Mouse (Mus musculus): ENCODE measurements at regions not wholly inside any gene's neighbourhood (a gene's known extent, or its start where the extent isn't known, plus 50 kb on each side); places are given as distances from the start of the nearest gene placed in this dataset.

GRCm38 (mm10) chr11:38886466-38886865 lies 1650.7 kb upstream of the Tenm2 start:
- DNase-seq (ENCODE audit: low read depth, low spot score): no peak

- DNase-seq (ENCODE audit: low read depth, low spot score): peak; percentile 80
Measured at GRCm38 (mm10) chr11:38861622-38862345, 1626.0 kb upstream of the Tenm2 start.

- DNase-seq (ENCODE audit: low read depth, low spot score): no peak
Measured at GRCm38 (mm10) chr11:38856645-38857044, 1620.9 kb upstream of the Tenm2 start.

GRCm38 (mm10) chr11:38829148-38829547 lies 1593.4 kb upstream of the Tenm2 start:
- DNase-seq (ENCODE audit: low read depth, low spot score): no peak

- DNase-seq (ENCODE audit: low read depth, low spot score): no peak
Measured at GRCm38 (mm10) chr11:38828375-38828774, 1592.6 kb upstream of the Tenm2 start.

GRCm38 (mm10) chr11:38825172-38825753 lies 1589.5 kb upstream of the Tenm2 start:
- no peak for DNase-seq (ENCODE audit: low read depth, low spot score)

- DNase-seq (ENCODE audit: low read depth, low spot score): no peak
Measured at GRCm38 (mm10) chr11:38818141-38818540, 1582.4 kb upstream of the Tenm2 start.

- DNase-seq (ENCODE audit: low read depth, low spot score): no peak
Measured at GRCm38 (mm10) chr11:38783548-38783947, 1547.8 kb upstream of the Tenm2 start.

- no peak for DNase-seq (ENCODE audit: low read depth, low spot score)
Measured at GRCm38 (mm10) chr11:38779585-38779984, 1543.8 kb upstream of the Tenm2 start.

- no peak for DNase-seq (ENCODE audit: low read depth, low spot score)
Measured at GRCm38 (mm10) chr11:38762241-38762640, 1526.5 kb upstream of the Tenm2 start.

GRCm38 (mm10) chr11:38747549-38747948 lies 1511.8 kb upstream of the Tenm2 start:
- peak; percentile 70 for DNase-seq (ENCODE audit: low read depth, low spot score)

- peak; percentile 52 for DNase-seq (ENCODE audit: low read depth, low spot score)
Measured at GRCm38 (mm10) chr11:38729101-38729500, 1493.3 kb upstream of the Tenm2 start.

GRCm38 (mm10) chr11:38715697-38716096 lies 1479.9 kb upstream of the Tenm2 start:
- peak; percentile 42 for DNase-seq (ENCODE audit: low read depth, low spot score)

- no peak for DNase-seq (ENCODE audit: low read depth, low spot score)
Measured at GRCm38 (mm10) chr11:38681264-38681663, 1445.5 kb upstream of the Tenm2 start.

GRCm38 (mm10) chr11:38673367-38674056 lies 1437.7 kb upstream of the Tenm2 start:
- DNase-seq (ENCODE audit: low read depth, low spot score): peak; percentile 58

Data from brain, adult 2 months (tissue).